Mouse (Mus musculus) thymus, adult 2 months (tissue): ENCODE data around the gene Bckdha. TPM values are rescaled to one million over a fixed set of nuclear protein-coding genes. Genes with fewer than 3 reads are reported as not detected.

Experiments
- DNase-seq: peaks from one replicate; pipeline ENCODE4 v3.0.0; 2021
- H3K27ac ChIP-seq: fragments of 200-500 bp; 2 replicates; pipeline ENCODE4 v1.5.1; 2012; ENCODE audit warnings: low read length, control low read depth; ENCODE audit not compliant: control insufficient read depth, insufficient read depth
- H3K27me3 ChIP-seq: fragments of 200-500 bp; 2 replicates; pipeline ENCODE4 v1.6.1; 2012; ENCODE audit warnings: mild to moderate bottlenecking, low read length, moderate library complexity, mixed read lengths; ENCODE audit not compliant: control insufficient read depth, insufficient read depth
- H3K36me3 ChIP-seq: fragments of 200-500 bp; 2 replicates; pipeline ENCODE4 v1.6.1; 2012; ENCODE audit warnings: mild to moderate bottlenecking, low read length, moderate library complexity; ENCODE audit not compliant: control insufficient read depth, insufficient read depth
- H3K4me1 ChIP-seq: fragments of 200-500 bp; replicated peaks from 2 replicates; pipeline ENCODE4 v1.6.1; 2012; ENCODE audit warnings: low read length; ENCODE audit not compliant: control insufficient read depth, insufficient read depth
- H3K4me3 ChIP-seq: fragments of 200-500 bp; 2 replicates; pipeline ENCODE4 v1.5.1; 2012; ENCODE audit warnings: mild to moderate bottlenecking, low read length, control low read depth, moderate library complexity; ENCODE audit not compliant: control insufficient read depth, insufficient read depth
- CTCF ChIP-seq: fragments of 200-500 bp; IDR thresholded peaks from 2 replicates; pipeline ENCODE4 v1.5.1; 2012; ENCODE audit warnings: mild to moderate bottlenecking, control low read depth, low read length, moderate library complexity, borderline replicate concordance; ENCODE audit not compliant: control insufficient read depth, poor library complexity, insufficient read depth; ENCODE audit errors: extremely low read depth
- POLR2A ChIP-seq: fragments of 200-500 bp; IDR thresholded peaks from 2 replicates; pipeline ENCODE4 v1.6.1; 2012; ENCODE audit warnings: mild to moderate bottlenecking, low read length, control low read depth, moderate library complexity; ENCODE audit not compliant: control insufficient read depth, poor library complexity, insufficient read depth; ENCODE audit errors: extremely low read depth
- WGBS: fragments of 180-500 bp; shearing (Covaris S2); methylation state at CpG from one replicate; pipeline ENCODE4 v1.1.7; 2018; 5-methylcytosine and 5-hydroxymethylcytosine counted together
- polyA plus RNA-seq: library from polyadenylated mRNA; depleted of rRNA; stranded (reverse); fragments of >200 nt; gene quantifications from 2 replicates; pipeline ENCODE4 v1.2.3, GENCODE M21; 2012

The Bckdha gene
- polyA plus RNA-seq, 1 experiment, result 181 TPM

DNA sequence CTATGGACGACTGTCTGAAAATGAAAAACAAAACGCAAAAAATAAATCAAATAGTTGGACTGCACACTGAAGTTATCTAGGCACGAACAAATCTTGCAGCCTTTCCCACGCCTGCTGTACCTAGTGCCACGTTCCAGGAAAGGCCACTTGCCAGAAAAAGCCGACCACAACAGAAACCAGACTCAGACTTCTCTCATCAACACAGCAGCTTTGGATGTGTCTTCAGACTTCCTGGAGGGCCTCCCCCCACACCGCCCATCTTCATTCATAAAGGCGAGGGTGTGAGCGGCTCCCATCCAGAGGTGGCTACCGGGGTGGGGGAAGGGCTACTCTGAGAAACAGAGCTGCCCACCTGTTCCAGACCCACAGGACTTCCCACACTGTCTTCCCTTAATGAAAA lies 14.6 kb downstream of the Bckdha start:
- peak; percentile 35 for DNase-seq
- no peaks in the 10 kb centered on the region for H3K36me3 ChIP-seq
- H3K4me1 ChIP-seq, result peaks cover 53% of the 10 kb centered on the region
- H3K27ac ChIP-seq, result no peak overlapping the region
- no peaks in the 10 kb centered on the region for H3K27me3 ChIP-seq
- TF ChIP-seq POLR2A (no peak), CTCF (no peak)
- 13% methylated on average over 10 of the region's 10 CpGs for WGBS
- no peak overlapping the region for H3K4me3 ChIP-seq

DNA sequence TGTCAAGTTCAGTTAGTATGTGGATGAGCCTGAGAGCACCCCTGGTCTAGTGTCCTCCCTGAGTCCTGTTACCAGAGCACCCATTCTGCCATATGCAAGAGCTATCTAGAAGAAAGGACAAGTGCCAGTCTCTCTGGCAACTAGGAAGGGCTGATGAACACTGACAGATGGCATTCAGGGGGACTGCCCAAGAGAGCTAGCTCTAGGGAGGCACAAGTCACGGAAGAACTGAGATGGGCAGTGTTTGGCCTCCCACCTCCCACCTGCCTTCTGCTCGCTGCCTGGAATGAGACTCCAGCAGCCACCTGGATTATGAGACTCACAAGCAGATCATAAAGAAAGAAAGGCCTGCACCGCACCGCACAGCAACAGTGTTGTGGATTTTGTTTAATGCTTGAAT lies 19.0 kb downstream of the Bckdha start:
- no peak for TF ChIP-seq CTCF
- TF ChIP-seq POLR2A, result no peak
- H3K4me1 ChIP-seq, result peaks cover 27% of the 10 kb centered on the region
- H3K4me3 ChIP-seq, result no peak overlapping the region
- no peak for DNase-seq
- H3K36me3 ChIP-seq, result no peaks in the 10 kb centered on the region
- no peaks in the 10 kb centered on the region for H3K27me3 ChIP-seq
- H3K27ac ChIP-seq, result no peak overlapping the region
- 97% methylated on average over 4 of the region's 4 CpGs for WGBS

DNA sequence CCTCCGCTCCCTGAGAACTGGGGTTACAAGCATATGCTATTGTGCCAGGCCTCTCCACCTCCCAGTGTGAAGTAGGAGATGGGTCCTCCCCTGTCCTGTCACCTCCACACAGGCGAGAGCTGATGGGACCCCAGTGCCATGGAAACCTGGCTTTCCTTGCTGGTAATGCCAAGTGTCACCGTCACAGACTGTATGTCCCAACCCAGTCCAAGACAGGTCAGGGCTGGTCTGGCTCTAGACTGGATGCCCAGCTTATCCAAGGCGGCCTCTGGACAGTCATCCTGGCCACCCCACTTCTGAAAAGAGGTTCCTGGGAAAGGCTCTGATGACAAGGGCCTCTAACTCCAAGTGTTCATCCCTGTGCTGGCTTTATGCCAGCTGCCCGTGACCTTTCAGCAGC lies 21.7 kb downstream of the Bckdha start:
- no peaks in the 10 kb centered on the region for H3K36me3 ChIP-seq
- no peaks in the 10 kb centered on the region for H3K27me3 ChIP-seq
- DNase-seq, result no peak
- no peak overlapping the region for H3K4me3 ChIP-seq
- WGBS, result 96% methylated on average over 5 of the region's 5 CpGs
- no peak for TF ChIP-seq CTCF
- H3K27ac ChIP-seq, result no peak overlapping the region
- peaks cover 20% of the 10 kb centered on the region for H3K4me1 ChIP-seq

DNA sequence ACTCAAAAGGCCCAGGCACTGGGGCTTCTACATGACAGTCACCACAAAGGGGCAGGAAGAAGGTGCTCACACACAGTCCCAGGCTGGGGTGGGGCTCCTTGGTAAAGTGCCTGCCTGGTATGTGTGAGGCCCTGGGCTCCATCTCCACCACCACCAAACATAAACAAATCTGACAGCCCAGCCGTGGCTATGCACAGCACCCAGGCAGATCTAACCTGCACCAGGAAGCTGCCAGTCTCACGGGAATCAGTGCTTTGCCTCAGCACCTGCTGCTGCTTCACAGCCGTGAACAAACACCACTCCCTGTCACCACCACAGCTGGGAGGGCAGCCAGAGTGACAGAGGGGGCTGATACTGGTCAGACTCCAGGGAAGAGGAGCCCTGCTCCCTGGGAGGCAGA lies 22.4 kb downstream of the Bckdha start:
- TF ChIP-seq CTCF (0 out of 2 replicates have a peak, but pooled peaks have one; percentile 22), POLR2A (no peak)
- H3K4me3 ChIP-seq, result no peak overlapping the region
- H3K36me3 ChIP-seq, result no peaks in the 10 kb centered on the region
- WGBS, result 7% methylated on average over 3 of the region's 3 CpGs
- H3K27me3 ChIP-seq, result no peaks in the 10 kb centered on the region
- no peak overlapping the region for H3K27ac ChIP-seq
- peaks cover 20% of the 10 kb centered on the region for H3K4me1 ChIP-seq
- DNase-seq, result peak; percentile 39

DNA sequence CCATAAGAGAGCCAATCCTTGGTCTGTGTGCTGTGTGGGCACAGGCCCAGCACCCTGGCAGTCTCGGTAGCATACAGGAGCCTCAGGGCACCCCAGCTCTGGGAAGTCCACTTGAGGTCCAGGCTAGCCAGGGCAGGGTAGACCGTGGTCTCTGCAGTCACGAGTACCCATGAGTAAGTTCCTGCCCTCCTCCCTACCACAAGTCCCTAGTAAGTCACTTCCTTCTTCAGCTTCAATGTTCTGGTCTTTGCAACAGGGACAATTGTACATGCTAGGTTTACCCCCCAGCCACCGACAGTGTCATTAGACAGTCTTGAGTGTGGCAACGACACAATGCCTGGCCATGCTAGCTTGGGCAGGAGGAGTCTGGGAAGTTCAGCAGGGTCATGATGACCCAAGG lies 26.1 kb downstream of the Bckdha start:
- Histone ChIP-seq H3K36me3 (no peaks in the 10 kb centered on the region), H3K4me3 (no peak overlapping the region), H3K27ac (no peak overlapping the region), H3K4me1 (peaks cover 37% of the 10 kb centered on the region), H3K27me3 (no peaks in the 10 kb centered on the region)
- 32% methylated on average over 5 of the region's 5 CpGs for WGBS
- TF ChIP-seq CTCF (no peak), POLR2A (no peak)
- no peak for DNase-seq

DNA sequence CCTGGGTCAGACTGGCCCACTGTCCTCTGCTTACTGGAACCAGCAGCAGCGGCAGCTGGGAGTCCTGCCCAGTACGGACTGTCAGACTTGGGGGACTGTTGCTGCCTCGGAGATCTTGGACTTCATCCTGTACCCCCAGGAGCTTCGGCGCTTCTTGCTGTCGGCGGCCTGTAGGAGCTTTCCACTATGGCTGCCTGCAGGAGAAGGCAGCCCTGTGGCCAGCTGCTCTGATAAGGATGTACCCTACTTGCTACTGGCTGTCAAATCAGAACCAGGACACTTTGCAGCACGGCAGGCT lies 30.5 kb downstream of the Bckdha start:
- WGBS, result 87% methylated on average over 8 of the region's 8 CpGs
- peak overlapping the region; percentile 52 for H3K4me3 ChIP-seq
- H3K4me1 ChIP-seq, result peaks cover 30% of the 10 kb centered on the region
- H3K27ac ChIP-seq, result no peak overlapping the region
- H3K27me3 ChIP-seq, result no peaks in the 10 kb centered on the region
- TF ChIP-seq POLR2A (no peak), CTCF (no peak)
- no peak for DNase-seq
- H3K36me3 ChIP-seq, result no peaks in the 10 kb centered on the region
